Mouse (Mus musculus): ENCODE measurements around the gene Cdca7l. TPM values are rescaled to one million over a fixed set of nuclear protein-coding genes. Genes with fewer than 3 reads are reported as not detected.

The Cdca7l gene
- total RNA-seq, 2 experiments from 2014 or later, result not detected

- intact Hi-C loops (cut with DNase I), result loop anchor here (1.0 to 10.0 kb wide), 2 partner anchors 32 to 1034 kb away; no protein-coding TSS in a partner anchor
- no peak for DNase-seq
Observed at GRCm38 (mm10) chr12:117820859-117821221, 16.8 kb downstream of the Cdca7l start.

GRCm38 (mm10) chr12:117821394-117821793 is 17.3 kb downstream of the Cdca7l start:
- intact Hi-C loops (cut with DNase I), result loop anchor here (10.0 kb wide), 1 partner anchor 1033 kb away; no protein-coding TSS in a partner anchor
- H3K27ac ChIP-seq, result no peak overlapping the region
- DNase-seq, result no peak
- TF ChIP-seq CTCF (IDR thresholded peaks at IDR 0.05), result no peak
- no peak overlapping the region for H3K4me3 ChIP-seq

More at GRCm38 (mm10) chr12:117820859-117821221, 16.8 kb downstream of the Cdca7l start:
- no peak for TF ChIP-seq CTCF (IDR thresholded peaks at IDR 0.05)
- Histone ChIP-seq H3K4me3 (no peak overlapping the region), H3K27ac (no peak overlapping the region)

- intact Hi-C loops (cut with DNase I), result loop anchor here (10.0 kb wide), 1 partner anchor 1026 kb away; no protein-coding TSS in a partner anchor
- no peak for DNase-seq
- no peak for TF ChIP-seq CTCF (IDR thresholded peaks at IDR 0.05)
- Histone ChIP-seq H3K4me3 (no peak overlapping the region), H3K27ac (no peak overlapping the region)
Observed at GRCm38 (mm10) chr12:117828350-117828749, 24.3 kb downstream of the Cdca7l start.

- intact Hi-C loops (cut with DNase I), result no loop called here
- Histone ChIP-seq H3K27ac (no peak overlapping the region), H3K4me3 (no peak overlapping the region)
- no peak for DNase-seq
- TF ChIP-seq CTCF (IDR thresholded peaks at IDR 0.05), result no peak
Observed at GRCm38 (mm10) chr12:117831351-117831961, 27.4 kb downstream of the Cdca7l start.

GRCm38 (mm10) chr12:117832190-117832589 is 28.1 kb downstream of the Cdca7l start:
- DNase-seq, result no peak
- TF ChIP-seq CTCF (IDR thresholded peaks at IDR 0.05), result no peak
- intact Hi-C loops (cut with DNase I), result no loop called here
- no peak overlapping the region for H3K4me3 ChIP-seq
- H3K27ac ChIP-seq, result no peak overlapping the region

- H3K4me3 ChIP-seq, result no peak overlapping the region
- no peak for TF ChIP-seq CTCF (IDR thresholded peaks at IDR 0.05)
- no peak for DNase-seq
- H3K27ac ChIP-seq, result no peak overlapping the region
- intact Hi-C loops (cut with DNase I), result no loop called here
Observed at GRCm38 (mm10) chr12:117834652-117835051, 30.6 kb downstream of the Cdca7l start.

GRCm38 (mm10) chr12:117835371-117835770 is 31.3 kb downstream of the Cdca7l start:
- TF ChIP-seq CTCF (IDR thresholded peaks at IDR 0.05), result no peak
- no peak for DNase-seq
- intact Hi-C loops (cut with DNase I), result no loop called here
- H3K27ac ChIP-seq, result no peak overlapping the region
- no peak overlapping the region for H3K4me3 ChIP-seq

- Histone ChIP-seq H3K4me3 (no peak overlapping the region), H3K27ac (no peak overlapping the region)
- TF ChIP-seq CTCF (IDR thresholded peaks at IDR 0.05), result no peak
- intact Hi-C loops (cut with DNase I), result no loop called here
- no peak for DNase-seq
Observed at GRCm38 (mm10) chr12:117837376-117837775, 33.3 kb downstream of the Cdca7l start.

GRCm38 (mm10) chr12:117840705-117841104 is 36.6 kb downstream of the Cdca7l start:
- H3K4me3 ChIP-seq, result no peak overlapping the region
- H3K27ac ChIP-seq, result no peak overlapping the region
- no peak for TF ChIP-seq CTCF (IDR thresholded peaks at IDR 0.05)
- intact Hi-C loops (cut with DNase I), result no loop called here
- DNase-seq, result no peak

GRCm38 (mm10) chr12:117842676-117843075 is 38.6 kb downstream of the Cdca7l start:
- no peak overlapping the region for H3K27ac ChIP-seq
- intact Hi-C loops (cut with DNase I), result no loop called here
- TF ChIP-seq CTCF (IDR thresholded peaks at IDR 0.05), result no peak
- no peak overlapping the region for H3K4me3 ChIP-seq
- no peak for DNase-seq

GRCm38 (mm10) chr12:117843302-117844074 is 39.4 kb downstream of the Cdca7l start:
- DNase-seq, result peak; percentile 50
- intact Hi-C loops (cut with DNase I), result no loop called here
- Histone ChIP-seq H3K27ac (peak overlapping the region; percentile 51; the same call in 1 of the 2 replicates), H3K4me3 (peak overlapping the region; percentile 84)
- no peak for TF ChIP-seq CTCF (IDR thresholded peaks at IDR 0.05)

- no peak for DNase-seq
- no peak for TF ChIP-seq CTCF (IDR thresholded peaks at IDR 0.05)
- H3K27ac ChIP-seq, result no peak overlapping the region
- H3K4me3 ChIP-seq, result peak overlapping the region; percentile 84
- intact Hi-C loops (cut with DNase I), result no loop called here
Observed at GRCm38 (mm10) chr12:117844075-117844408, 40.0 kb downstream of the Cdca7l start.

GRCm38 (mm10) chr12:117844917-117845316 is 40.8 kb downstream of the Cdca7l start:
- DNase-seq, result no peak
- TF ChIP-seq CTCF (IDR thresholded peaks at IDR 0.05), result no peak

More at GRCm38 (mm10) chr12:117844917-117845316, 40.8 kb downstream of the Cdca7l start:
- no peak overlapping the region for H3K4me3 ChIP-seq
- H3K27ac ChIP-seq, result no peak overlapping the region
- intact Hi-C loops (cut with DNase I), result no loop called here
